Mouse (Mus musculus) frontal cortex, postnatal 14 days (tissue): Measurements from ENCODE around the gene Nova2.

Experiments
- DNase-seq, 2 experiments: peaks; one replicate each; pipeline ENCODE4 v3.0.0; 2022; ENCODE audit warnings: low spot score in 2 of 2

Nova2 gene

DNA sequence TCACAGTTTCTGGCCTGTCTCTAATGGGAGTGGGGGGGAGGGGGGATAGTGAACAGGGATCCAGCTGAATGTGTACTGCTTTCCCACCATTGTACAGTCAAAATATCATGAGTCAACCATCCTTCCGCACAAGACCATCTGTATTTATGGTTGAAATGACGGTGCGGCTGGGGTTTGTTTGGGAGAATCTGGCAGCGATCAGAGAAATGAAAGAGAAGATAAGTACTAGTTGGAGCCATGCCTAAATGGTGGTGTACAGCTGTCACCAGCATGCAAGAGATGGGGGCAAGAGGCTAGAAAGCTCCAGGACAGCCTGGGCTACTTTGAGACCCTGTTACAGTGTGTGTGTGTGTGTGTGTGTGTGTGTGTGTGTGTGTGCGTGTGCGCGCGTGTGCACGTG is 52.7 kb downstream of the Nova2 start:
- DNase-seq = no peak

DNA sequence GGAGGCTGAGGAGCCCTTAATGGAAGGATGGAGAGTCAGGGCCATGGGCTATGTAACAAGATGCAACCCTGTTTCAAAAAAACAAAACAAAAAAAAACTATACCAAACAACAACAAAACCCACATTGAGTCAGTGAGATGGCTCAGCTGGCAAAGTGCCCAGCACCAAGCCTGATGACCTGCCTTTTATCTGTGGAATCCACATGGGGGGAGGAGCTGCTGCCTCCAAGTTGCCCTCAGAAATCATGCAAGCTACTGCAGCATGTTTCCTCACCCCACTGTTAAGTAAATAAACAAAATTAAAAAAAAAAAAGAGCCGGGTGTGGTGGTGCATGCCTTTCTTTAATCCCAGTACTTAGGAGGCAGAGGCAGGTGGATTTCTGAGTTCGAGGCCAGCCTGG is 60.8 kb downstream of the Nova2 start:
- no peak for DNase-seq

DNA sequence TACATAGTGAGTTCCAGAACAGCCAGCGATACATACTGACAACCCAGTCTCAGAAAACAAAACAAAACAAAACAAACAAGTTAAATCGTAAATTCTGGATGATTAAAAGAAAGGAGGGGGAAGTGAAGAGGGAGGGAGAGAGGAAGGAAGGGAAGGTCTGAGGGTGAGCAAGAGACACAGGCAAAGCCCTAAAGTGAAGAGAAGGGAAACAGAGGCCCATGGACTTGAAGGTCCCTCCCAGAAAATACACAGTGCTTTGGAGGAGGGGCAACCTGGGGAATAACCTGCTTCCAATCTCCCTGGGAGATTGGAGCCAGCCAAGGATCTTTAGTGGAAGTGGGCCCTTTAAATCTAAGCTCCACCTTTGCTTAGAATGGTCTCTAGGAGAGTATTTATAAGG is 61.4 kb downstream of the Nova2 start, which contains the start of gene Nanos2:
Nanos2 (plus strand) TSS at position 301 of the 400 bp plus-strand sequence.
- no peak for DNase-seq

DNA sequence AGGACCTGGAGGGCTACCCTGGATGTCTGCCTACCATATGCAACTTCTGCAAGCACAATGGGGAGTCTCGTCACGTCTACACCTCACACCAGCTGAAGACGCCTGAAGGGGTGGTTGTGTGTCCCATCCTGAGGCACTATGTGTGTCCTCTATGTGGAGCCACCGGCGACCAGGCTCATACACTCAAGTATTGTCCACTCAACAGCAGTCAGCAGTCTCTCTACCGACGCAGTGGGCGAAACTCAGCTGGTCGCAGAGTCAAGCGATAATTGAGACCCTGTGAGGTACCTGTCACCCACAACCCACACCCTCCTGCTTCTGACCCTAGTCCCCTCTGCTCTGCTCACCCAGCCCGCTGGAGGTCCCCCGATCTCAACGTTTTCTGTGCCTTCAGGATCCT is 62.1 kb downstream of the Nova2 start:
- no peak for DNase-seq

DNA sequence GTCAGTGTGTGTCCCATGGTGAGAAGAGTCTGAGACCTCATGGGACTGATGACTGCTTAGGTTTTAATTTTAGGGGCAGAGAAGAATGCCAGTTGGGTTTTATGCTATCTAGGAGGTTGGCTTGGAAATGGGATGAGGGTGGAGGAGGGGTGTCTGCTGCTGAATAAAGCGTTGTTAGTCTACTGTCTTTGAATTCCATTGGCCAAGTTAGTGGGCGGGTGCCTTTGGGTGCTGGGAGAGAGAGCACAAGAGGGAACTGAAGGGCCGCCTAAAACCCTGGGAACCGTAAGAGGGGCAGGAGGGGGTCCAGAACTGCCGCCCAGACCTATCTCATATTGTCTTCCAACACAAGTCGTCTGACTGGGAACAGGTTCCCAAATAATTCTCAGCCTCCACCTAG is 63.1 kb downstream of the Nova2 start:
- no peak for DNase-seq

DNA sequence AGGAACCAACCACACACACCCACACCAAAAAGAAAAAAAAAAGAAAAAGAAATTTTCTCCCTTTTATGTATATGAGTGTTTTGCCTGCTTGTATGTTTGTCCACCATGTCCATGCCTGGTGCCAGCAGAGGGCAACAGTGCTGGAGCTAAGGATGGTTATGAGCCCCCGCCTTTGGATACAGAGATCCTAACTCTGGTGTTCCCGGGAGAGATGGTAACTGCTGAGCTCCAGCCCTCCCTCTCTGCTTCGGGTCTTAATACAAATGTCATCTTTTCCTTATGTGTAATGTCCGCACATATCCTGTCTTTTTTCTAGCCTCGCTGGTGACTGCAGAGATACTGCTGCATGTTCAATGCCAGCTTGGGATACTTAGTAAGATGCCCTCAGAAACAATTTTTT is 64.3 kb downstream of the Nova2 start:
- no peak for DNase-seq

DNA sequence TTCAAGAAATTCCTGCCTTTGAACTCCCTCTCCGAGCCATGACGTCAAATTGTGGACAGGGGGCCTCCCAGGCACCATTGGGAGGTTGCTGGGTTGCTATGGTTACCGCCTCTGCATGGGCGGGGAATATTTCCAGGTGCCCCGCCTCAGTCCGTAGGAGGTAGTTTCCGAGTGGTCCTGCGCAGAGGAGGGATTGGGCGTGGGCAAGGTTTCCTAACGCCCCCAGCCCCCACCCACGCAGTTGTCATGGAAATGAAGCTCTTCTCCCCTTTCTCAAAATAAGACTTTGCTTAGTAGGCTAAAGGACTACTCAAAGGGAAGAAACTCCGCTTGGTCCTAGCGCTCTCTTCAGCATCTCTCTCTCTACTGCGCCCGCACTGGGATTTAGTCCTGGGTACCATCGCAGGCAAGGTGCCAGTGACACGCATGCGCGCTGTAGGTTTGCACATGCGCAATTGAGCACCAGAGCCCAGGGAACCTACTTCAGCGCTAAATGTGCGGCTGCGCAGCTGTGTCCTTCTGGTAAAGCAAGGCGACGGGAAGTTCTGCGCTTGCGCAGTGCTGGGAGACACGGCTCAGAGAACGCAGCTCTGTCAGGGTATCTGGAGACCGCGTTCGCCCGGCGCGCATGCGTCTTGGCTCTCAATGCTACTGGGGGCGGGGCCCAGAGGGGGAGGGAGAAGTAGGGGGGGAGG is 65.1 kb downstream of the Nova2 start, which contains the start of gene Mypop:
Mypop (plus strand) TSS at position 645 of the 695 bp plus-strand sequence.
- DNase-seq = peak; percentile 99 to 100

DNA sequence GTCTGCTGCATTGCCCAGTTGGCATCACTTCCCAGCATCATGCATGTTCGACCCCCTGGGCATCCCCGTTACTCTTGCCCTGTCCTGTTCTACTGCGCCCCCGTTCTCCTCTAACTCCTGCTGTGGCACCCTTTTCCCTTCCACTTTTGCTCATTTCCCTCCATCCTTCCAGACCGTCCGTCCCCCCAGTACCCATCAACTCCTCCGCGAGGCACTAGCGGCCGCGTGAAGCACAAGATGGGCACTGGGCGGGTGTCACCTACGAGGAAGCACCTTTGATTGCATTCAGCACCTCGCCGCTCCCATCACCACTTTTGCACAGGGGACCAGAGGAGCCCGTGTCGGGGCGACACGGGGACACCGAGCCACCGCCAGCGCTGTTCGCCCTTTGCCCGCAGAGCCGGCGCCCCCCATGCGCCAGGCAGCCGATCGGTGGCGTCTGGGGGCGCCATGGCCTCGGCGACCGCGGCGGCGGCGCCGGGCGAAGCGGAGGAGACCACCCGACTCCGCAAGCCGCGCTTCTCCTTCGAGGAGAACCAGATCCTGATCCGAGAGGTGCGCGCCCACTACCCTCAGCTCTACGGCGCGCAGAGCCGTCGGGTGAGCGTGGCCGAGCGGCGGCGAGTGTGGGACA is 66.1 kb downstream of the Nova2 start:
- DNase-seq = no peak

DNA sequence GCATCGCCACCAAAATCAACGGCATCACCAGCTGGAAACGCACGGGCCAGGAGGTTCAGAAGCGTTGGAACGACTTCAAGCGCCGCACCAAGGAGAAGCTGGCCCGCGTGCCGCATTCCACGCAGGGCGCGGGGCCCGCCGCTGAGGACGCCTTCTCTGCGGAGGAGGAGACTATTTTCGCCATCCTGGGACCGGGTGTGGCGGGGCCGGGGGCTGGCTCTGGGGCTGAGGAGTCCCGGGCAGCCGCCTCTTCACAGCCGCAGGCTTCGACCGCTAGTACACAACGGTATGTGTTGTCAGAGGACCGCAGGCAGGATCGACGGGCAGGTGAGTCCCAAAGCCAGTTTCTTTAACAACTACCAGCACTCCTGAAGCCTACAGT is 66.6 kb downstream of the Nova2 start:
- DNase-seq = no peak

DNA sequence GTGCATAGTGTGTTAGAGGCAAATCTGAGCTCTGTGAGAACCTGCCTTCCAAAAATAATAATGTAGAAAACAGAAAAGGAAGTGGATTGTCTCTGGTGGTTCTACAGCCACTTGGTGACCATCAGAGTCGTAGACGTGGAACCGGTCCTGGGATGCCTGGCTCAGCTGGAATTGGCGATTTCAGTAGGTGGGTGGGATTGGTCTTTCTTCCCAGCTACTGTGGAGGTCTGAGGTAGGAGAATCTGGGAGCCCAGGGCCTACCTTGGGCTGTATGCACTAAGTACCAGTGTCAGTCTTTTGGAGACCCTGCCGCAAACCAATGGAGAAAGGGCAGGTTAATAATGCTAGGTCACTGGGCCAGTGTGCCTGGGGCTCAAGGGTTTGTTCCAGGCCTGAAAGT is 67.3 kb downstream of the Nova2 start:
- no peak for DNase-seq

DNA sequence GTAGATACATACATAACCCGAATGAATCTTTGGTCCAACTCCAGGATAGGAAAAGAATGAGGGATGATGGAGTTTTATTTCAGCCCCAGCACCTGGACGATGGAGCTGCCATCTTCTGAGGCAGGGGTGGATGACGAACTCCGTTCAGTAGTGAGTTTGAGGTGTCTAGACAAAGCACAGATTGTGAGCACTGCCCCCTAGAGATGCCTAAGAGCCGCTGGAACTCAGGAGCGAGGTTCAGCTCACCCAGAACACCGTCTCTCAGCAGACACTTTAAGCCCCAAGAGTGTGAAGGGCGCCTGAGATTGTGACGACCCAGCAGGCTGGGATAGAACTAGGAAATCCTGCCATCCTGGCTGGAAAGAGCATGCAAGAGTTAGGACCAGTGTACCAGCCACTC is 73.1 kb downstream of the Nova2 start:
- no peak for DNase-seq

DNA sequence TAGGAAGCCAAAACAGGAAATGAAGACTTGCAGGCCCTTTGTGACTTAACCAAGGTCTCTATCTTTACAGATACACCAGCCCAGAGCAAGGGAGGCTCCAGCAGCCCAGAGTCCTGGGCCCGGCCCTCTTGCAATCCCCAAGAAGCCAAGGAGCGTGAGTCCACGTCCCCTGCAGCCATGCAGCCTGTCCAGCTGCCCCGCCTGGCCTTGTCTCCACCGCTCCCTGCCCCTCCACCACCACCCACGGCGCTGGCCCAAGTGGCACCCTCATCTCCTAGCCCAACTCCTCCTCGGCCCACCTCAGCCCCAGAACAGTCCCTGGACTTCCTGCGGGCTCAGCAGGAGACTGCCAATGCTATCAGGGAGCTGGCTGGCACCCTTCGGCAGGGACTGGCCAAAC is 74.7 kb downstream of the Nova2 start:
- DNase-seq = no peak

DNA sequence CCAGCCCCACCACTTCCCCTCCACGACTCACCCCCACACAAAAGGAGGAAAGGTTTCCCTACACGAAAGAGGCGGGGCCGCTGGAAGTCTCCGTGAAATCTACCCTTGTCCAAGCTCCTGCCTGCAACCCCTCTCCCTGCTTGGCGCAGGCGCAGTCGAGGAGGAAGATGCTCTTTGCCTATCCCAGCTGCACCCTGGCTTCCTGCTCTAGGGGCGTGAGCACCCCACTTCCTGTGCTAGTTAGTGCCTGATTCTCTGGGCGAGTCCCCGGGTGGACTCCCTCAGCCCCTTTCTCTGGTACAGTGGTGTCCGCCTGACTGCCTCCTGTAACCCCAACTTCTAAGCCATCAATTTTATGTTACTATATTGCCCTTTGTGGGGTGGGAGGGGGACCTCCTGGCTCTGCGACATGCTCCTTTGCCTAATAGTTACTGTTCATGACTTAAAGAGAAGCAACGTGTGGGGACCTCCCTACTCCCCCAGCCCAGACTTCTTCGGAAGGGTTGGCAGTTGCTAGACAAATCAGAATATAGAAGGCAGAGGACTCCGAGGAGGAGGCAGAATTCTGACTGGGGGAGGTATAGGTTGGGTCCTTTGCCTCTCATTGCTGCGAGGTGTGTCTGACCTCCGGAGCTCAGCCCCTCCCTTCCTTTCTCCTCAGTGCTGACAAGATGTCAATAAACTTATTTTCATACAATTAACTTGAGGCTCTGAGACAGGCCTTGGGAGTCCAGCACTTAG is 75.5 kb downstream of the Nova2 start:
- DNase-seq = no peak

DNA sequence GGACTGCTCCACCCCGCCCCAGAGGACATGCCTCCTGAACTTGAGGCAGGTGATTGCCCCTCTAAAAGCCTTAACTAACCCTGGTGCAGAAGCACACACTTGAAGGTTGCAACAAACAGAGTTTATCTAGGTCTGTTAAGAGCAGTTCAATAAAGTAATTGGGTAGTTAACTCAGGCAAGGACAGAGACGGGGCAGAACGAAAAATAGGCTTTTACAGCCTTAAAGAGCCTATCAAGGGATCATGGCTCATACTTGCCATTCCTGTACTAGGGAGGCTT is 76.1 kb downstream of the Nova2 start:
- no peak for DNase-seq

DNA sequence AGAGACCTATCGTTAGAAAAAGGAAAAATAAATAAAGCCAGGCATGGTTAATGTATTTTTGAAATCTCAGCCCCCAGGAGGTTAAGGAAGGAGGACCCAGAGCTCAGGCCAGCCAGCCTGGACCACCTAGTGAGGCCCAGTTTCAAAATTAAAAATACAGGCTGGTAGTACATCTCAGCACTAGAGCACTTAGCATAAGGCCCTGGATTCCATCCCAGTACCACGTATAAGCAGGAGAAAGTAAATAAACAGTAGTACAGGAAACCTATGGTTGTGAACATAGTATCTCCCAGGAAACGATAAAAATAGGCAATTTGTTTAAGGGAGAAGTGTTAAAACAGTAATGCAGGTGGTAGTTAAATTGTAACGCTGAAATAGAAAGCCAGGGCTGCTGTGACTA is 76.4 kb downstream of the Nova2 start:
- DNase-seq = no peak

DNA sequence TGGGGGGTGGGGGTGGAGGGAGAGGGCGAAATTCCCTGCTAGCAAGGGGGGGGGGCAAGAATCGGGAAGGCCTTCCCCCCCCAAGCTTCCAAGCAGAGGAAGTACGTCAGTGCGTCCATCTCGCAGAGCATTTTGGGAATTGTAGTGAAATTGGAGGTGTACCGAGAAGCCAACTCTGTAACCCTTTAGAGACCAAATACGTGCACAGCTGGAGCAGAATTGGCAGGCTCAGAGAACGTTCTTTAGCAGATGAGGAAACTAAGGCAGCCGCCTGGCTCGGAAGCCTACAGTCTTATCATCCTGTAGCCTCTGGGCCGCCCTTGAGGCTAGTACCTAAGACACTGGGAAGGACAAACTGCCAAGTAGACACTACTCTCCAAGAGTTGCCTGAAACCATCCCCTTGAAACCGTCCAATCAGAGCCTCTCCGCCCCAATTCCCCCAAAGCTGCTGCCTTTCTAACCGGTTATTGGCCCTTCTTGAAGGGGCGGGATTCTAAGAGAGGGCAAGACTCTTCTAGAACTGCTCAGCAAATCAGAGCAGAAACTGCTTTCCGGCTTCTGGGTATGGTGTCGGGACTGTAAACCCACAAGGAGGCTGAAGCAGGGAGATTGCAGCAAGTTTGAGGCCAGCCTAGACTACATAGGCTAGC is 77.3 kb downstream of the Nova2 start:
- peak; percentile 65 to 68 for DNase-seq

DNA sequence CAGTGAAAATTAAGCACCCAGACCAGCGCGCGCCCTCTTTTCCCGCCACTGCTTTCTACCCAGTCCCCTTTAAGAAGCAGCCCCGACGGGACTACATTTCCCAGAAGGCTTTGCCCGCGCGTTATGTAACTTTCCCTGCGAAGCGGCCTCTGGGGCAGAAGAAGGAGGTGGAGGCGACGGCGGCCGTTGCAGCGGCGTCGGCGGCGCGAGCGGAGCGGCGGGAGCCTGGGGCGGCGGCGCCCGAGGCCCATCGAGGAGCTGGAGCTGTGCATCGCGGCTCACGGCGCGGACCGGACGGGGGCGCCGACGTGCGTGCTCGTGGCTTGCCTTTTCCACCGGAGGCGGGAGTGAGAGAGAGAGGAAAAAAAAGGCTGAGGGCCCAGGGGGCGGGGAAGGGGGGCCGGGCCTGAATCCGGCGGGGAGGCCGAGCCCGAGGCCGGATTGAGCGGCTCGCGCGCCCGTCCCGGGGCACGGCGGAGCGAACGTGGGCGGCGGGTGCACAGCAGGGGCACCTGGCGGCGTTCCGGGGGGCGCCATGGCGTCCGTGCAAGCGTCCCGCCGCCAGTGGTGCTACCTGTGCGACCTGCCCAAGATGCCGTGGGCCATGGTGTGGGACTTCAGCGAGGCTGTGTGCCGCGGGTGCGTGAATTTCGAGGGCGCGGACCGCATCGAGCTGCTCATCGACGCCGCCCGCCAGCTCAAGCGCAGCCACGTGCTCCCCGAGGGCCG is 78.4 kb downstream of the Nova2 start, which contains the start of gene Irf2bp1:
Irf2bp1 (plus strand) TSS at position 143 of the 729 bp plus-strand sequence.
- peak; percentile 90 for DNase-seq

DNA sequence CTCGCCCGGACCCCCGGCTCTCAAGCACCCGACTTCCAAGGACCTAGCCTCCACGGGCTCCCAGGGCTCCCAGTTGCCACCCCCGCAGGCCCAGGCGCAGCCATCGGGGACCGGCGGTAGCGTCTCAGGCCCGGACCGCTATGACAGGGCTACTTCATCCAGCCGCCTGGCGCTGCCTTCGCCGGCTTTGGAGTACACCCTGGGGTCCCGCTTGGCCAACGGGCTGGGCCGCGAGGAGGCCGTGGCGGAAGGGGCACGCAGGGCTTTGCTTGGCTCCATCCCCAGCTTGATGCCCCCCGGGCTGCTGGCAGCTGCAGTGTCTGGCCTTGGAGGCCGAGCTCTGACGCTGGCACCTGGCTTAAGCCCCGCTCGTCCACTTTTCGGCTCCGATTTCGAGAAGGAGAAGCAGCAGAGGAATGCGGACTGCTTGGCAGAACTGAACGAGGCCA is 79.0 kb downstream of the Nova2 start:
- DNase-seq = no peak

DNA sequence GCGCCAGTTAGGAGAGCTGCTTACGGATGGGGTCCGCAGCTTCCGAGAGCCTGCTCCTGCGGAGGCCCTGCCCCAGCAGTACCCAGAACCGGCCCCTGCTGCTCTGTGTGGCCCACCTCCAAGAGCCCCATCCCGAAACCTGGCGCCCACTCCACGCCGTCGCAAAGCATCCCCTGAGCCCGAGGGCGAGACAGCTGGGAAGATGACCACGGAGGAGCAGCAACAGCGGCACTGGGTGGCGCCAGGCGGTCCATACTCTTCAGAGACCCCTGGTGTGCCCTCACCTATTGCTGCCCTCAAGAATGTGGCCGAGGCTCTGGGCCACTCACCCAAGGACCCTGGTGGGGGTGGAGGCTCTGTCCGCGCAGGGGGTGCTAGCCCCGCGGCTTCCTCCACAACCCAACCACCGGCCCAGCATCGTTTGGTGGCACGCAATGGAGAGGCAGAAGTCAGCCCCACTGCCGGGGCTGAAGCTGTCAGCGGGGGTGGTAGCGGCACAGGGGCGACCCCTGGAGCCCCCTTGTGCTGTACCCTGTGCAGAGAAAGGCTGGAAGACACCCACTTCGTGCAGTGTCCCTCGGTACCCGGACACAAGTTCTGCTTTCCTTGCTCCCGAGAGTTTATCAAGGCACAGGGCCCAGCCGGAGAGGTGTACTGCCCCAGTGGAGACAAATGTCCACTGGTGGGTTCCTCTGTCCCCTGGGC is 79.9 kb downstream of the Nova2 start:
- peak in 1 of 2 experiments; percentile 35 for DNase-seq

DNA sequence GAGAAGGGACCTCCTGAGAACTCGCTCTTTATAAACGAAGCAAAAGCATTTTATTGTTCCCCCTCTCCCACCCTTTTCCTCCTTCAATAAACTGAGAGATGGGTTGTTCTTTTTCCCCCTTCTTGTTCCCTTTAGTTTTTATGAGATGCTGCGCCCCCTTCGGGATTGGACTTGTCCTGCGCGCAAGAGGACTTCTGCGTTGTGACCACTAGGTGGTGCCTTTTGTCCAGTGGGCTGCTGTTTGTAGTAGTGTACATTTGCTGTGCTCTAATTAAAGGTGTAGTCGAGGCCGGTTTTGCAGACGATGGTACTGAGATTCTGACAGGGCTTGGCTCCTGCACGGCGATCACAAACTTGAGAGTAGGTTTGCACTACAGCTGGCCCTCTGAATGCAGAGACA is 80.8 kb downstream of the Nova2 start:
- peak; percentile 81 for DNase-seq
